Mouse (Mus musculus): ENCODE results near the gene Lctl. TPM values are rescaled to one million over a fixed set of nuclear protein-coding genes. Genes with fewer than 3 reads are reported as not detected.
"Not testable (repeated sequence)": the region's sequence is repeated elsewhere in the genome, so short reads cannot be mapped to it uniquely, and the experiment has no call there.

Lctl gene
- polyA plus RNA-seq, 1 experiment, result not detected

GRCm38 (mm10) chr9:64178974-64179646 is 62.2 kb downstream of the Lctl start, which contains the start of gene Snapc5:
Snapc5 (plus strand) TSS chr9:64179274.
- Histone ChIP-seq H3K27ac (ENCODE audit: control insufficient read depth, insufficient read depth, low read depth, low read length, poor library complexity) (peak within 1 kb of the TSS; percentile 97), H3K4me3 (replicated peaks; ENCODE audit: control insufficient read depth, low read depth, low read length) (peak within 1 kb of the TSS; percentile 100), H3K4me1 (ENCODE audit: control insufficient read depth, insufficient read depth, low read length) (no peaks in the 10 kb centered on the region; the same call in 1 of the 2 replicates)
- WGBS, result under 1% methylated on average over 35 of the region's 35 CpGs
- TF ChIP-seq CTCF (IDR thresholded peaks at IDR 0.05; ENCODE audit: control insufficient read depth, insufficient read depth, low read length) (peak; percentile 26), POLR2A (IDR thresholded peaks at IDR 0.05; ENCODE audit: borderline replicate concordance, control insufficient read depth, low read depth, low read length) (peak; percentile 83; the same call in 1 of the 2 replicates)

- not testable (repeated sequence) for H3K4me1 ChIP-seq (ENCODE audit: control insufficient read depth, insufficient read depth, low read length); H3K27ac ChIP-seq (ENCODE audit: control insufficient read depth, insufficient read depth, low read depth, low read length, poor library complexity); H3K4me3 ChIP-seq (replicated peaks; ENCODE audit: control insufficient read depth, low read depth, low read length)
- WGBS, result 82% methylated on average over 5 of the region's 5 CpGs
Observed at GRCm38 (mm10) chr9:64183295-64183694, 66.3 kb downstream of the Lctl start.

GRCm38 (mm10) chr9:64184166-64184840 is 67.4 kb downstream of the Lctl start:
- H3K4me3 ChIP-seq (replicated peaks; ENCODE audit: control insufficient read depth, low read depth, low read length), result no peak overlapping the region
- no peak for TF ChIP-seq POLR2A (IDR thresholded peaks at IDR 0.05; ENCODE audit: borderline replicate concordance, control insufficient read depth, low read depth, low read length)
- TF ChIP-seq CTCF (IDR thresholded peaks at IDR 0.05; ENCODE audit: control insufficient read depth, insufficient read depth, low read length), result no peak
- no peaks in the 10 kb centered on the region; the same call in 1 of the 2 replicates for H3K4me1 ChIP-seq (ENCODE audit: control insufficient read depth, insufficient read depth, low read length)
- 86% methylated on average over 5 of the region's 5 CpGs for WGBS
- H3K27ac ChIP-seq (ENCODE audit: control insufficient read depth, insufficient read depth, low read depth, low read length, poor library complexity), result no peak overlapping the region

Other genes with a start within 250 kb of the Lctl start
- 0.97 and 1.3 TPM in 2 replicates for gene Smad6, start 95.1 kb upstream of the Lctl start, polyA plus RNA-seq (2011; ENCODE audit: insufficient read depth, insufficient read length, low replicate concordance, missing spikeins)
- gene Zwilch, start 56.0 kb downstream of the Lctl start, polyA plus RNA-seq (2011; ENCODE audit: insufficient read depth, insufficient read length, low replicate concordance, missing spikeins), result 26.9 and 29.9 TPM in 2 replicates
- 628 and 1,066 TPM in 2 replicates for gene Rpl4, start 56.2 kb downstream of the Lctl start, polyA plus RNA-seq (2011; ENCODE audit: insufficient read depth, insufficient read length, low replicate concordance, missing spikeins)
- gene Snapc5, start 62.1 kb downstream of the Lctl start, polyA plus RNA-seq (2011; ENCODE audit: insufficient read depth, insufficient read length, low replicate concordance, missing spikeins), result 13.0 and 30.2 TPM in 2 replicates
- not detected in 2 replicates for gene Uchl4, start 118.1 kb downstream of the Lctl start, polyA plus RNA-seq (2011; ENCODE audit: insufficient read depth, insufficient read length, low replicate concordance, missing spikeins)
- gene Map2k1, start 136.5 kb downstream of the Lctl start, polyA plus RNA-seq (2011; ENCODE audit: insufficient read depth, insufficient read length, low replicate concordance, missing spikeins), result 8.1 and 22.2 TPM in 2 replicates
- gene Tipin, start 164.4 kb downstream of the Lctl start, polyA plus RNA-seq (2011; ENCODE audit: insufficient read depth, insufficient read length, low replicate concordance, missing spikeins), result 82.0 and 115 TPM in 2 replicates
- gene Dis3l, start 224.1 kb downstream of the Lctl start, polyA plus RNA-seq (2011; ENCODE audit: insufficient read depth, insufficient read length, low replicate concordance, missing spikeins), result 7.2 and 16.9 TPM in 2 replicates

All from bone marrow, adult 2 months (tissue).